Mouse (Mus musculus) adrenal gland, postnatal 36 days (tissue): ENCODE measurements around the gene Tuba4a. TPM values are rescaled to one million over a fixed set of nuclear protein-coding genes. Genes with fewer than 3 reads are reported as not detected.
A peak's percentile ranks its signal among the peaks of the same experiment; 100 is the strongest.

Source experiments
- DNase-seq, 2 experiments: peaks; one replicate each; pipeline ENCODE4 v3.0.0; 2021; ENCODE audit warnings: mixed read lengths in 1 of 2
- total RNA-seq, 2 experiments: library from RNA; stranded (reverse); gene quantifications; 2 replicates each; pipeline ENCODE4 v1.2.3; 2021

Tuba4a gene
- total RNA-seq, 2 experiments from 2014 or later = 26.0 to 70.0 TPM

GRCm38 (mm10) chr1:75212542-75212941 lies 7.1 kb downstream of the Tuba4a start:
- DNase-seq = no peak

- no peak for DNase-seq
Observed at GRCm38 (mm10) chr1:75211141-75211708, 8.4 kb downstream of the Tuba4a start.

DNA sequence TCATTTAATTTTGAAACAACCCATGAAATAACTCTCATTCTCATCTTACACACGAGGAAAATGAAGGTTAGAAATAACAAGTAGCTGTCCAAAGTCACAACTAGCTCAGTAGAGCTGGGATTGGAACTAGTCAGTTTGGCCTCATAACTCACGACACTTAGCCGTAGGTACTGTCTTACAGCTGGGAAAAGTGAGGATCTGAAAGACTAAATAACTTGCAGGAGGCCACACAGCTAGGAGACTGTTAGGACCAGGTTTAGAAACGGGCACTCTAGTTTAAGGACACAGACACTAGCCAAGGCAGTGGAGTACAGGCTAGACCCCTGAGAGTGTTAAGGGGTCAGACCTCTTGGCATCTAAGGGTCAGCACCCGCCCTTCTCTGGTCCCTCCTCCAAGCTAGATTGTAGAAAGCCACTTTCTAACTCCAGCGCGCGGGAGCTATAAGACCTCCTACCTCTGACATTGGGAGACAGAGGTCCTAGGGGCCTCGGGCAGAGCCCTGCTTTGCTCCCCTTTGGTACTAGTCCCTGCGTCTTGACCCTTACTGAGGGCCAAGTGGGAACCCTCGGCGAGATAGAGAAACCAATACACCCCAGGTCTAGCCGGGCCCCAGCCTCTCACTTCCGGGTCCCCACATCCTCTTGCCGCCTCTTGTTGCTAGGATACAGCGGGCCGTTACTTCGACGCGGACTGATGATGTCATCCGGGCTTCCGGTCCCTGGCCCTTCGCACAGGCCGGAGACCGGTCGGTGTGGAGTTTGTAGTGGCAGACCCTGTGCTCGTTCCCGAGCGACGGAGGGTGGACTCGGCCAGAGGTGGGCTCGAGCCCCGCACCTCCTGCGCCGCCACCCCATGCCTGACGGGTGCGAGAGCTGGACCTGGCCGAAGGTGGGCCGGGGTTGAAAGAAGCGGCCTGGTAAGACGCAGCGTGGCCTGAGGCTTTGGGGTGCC lies 9.3 kb downstream of the Tuba4a start, which contains the start of the genes Glb1l and Stk16:
Gene Glb1l (minus strand): TSS at position 678 of the 952 bp plus-strand sequence.
Gene Stk16 (plus strand): TSS at position 703 of the 952 bp plus-strand sequence.
- peak; percentile 96 for DNase-seq

GRCm38 (mm10) chr1:75208967-75209678 lies 10.5 kb downstream of the Tuba4a start:
- peak; percentile 41 to 63 for DNase-seq

DNA sequence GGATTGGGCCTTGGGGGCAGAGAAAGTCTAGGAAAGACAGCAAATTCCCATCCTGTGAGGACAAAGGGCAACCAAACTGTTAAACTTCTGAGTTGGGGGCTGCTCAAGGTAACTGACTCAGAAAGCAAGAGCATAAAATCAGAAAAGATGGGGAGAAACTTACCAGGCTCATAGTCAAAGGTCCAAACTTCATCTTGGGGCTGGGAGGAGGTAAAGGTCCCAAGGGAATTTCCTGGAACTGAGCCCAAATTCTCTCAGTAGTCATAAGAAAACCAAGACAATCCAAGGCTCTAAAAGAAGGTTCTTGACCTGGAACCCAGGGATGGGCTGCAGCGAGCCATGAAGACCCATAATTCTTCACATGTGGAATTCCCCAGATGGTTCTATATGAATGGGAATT lies 18.4 kb downstream of the Tuba4a start:
- DNase-seq = no peak

GRCm38 (mm10) chr1:75192452-75192851 lies 27.2 kb downstream of the Tuba4a start:
- DNase-seq = peak; percentile 65 to 74

DNA sequence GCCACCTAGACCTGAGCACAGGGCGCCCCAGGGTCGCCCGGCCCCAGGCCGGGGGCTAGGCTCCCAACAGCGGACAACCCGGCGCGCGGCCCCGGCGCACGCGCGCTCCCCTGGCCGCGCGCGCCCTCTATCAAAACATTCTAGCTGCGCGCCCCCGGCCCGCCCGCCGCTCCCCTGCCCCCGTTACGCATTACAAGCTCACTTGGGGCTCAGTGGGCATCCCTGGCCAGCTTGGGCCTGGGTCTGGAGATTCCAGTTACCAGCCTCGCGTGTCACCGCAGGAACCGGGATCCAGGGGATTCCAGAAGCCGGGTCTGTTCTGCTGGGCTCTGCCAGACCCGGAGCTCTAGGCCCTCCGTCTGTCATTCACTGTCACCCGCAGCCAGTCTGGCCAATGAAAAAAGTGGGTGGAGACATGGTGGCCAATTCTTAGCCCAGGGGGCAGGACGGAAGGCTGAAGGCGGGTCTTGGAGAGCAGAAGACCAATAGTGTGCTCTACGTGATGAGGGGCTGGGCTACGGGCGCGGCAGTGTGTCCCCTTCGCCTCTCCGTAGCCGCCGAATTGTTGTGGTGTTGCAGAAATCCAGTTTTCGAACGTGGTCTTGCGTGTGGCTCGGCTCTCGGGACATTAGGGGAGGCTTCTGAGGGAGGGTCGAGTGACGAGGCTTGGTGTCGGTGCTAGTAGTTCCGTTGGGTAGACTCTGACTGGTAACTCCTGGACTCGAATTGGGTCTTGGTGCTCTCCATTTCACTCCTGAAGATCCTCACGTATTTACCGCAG lies 27.9 kb downstream of the Tuba4a start, which contains the start of the genes Ankzf1 and Atg9a:
Gene Ankzf1 (plus strand): TSS at position 530 of the 781 bp plus-strand sequence.
Gene Atg9a (minus strand): TSS at position 575 of the 781 bp plus-strand sequence.
- peak; percentile 95 to 96 for DNase-seq

DNA sequence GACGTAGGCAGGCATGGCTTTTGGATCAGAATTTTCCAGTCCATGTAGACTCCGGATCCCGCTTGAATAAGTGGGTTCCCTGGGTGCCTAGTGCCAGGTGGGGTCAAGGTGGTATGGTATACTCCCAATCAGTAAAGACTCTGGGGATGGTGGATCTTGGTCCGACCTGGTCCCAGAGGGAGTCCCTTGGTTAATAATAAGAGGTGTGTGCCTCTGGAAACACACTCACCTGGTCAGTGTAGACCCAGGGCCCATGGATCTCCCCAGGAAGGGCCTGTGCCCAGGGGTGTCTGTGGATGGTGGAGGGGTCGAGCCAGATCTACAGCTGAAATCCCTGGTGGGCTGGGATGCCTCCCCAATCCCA lies 28.4 kb downstream of the Tuba4a start:
- DNase-seq = no peak

- no peak for DNase-seq
Observed at GRCm38 (mm10) chr1:75190577-75190976, 29.1 kb downstream of the Tuba4a start.

- no peak for DNase-seq
Observed at GRCm38 (mm10) chr1:75187914-75188483, 31.7 kb downstream of the Tuba4a start.

GRCm38 (mm10) chr1:75187126-75187525 lies 32.5 kb downstream of the Tuba4a start:
- DNase-seq = no peak

DNA sequence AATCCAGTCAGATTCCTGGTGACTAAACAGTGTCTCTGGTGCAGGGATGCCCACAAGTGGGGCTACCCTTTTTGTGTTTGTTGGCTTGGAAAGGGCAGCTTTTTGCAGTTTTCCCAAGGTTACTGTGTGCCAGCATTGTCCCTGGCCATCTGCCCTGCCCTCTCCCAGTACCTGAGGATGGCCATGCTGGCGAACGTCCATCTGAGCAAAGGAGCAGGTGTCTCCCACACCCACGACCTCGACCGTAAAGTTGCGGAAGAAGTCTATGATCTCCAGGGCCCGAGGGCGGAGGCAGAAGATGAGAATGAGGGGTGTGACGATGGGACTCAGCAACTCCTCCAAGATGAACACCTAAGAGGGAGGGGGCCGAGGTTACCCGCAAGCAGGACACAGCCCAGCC lies 34.2 kb downstream of the Tuba4a start:
- no peak for DNase-seq

DNA sequence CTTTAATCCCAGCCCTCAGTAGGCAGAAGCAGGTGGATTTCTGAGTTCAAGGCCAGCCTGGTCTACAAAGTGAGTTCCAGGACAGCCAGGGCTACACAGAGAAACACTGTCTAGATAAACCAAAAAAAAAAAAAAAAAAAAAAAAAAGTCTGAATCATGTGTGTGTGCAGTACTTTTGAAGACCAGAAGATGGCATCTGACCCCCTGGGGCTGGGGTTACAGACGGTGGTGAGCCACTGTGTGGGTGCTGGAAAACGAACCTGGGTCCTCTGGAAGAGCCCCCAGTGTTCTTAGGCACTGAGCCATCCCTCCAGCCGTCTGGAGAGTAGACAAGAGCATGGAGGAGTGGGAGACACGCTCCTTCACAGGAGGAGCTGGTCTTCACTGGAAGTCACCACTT lies 37.5 kb downstream of the Tuba4a start:
- no peak for DNase-seq

DNA sequence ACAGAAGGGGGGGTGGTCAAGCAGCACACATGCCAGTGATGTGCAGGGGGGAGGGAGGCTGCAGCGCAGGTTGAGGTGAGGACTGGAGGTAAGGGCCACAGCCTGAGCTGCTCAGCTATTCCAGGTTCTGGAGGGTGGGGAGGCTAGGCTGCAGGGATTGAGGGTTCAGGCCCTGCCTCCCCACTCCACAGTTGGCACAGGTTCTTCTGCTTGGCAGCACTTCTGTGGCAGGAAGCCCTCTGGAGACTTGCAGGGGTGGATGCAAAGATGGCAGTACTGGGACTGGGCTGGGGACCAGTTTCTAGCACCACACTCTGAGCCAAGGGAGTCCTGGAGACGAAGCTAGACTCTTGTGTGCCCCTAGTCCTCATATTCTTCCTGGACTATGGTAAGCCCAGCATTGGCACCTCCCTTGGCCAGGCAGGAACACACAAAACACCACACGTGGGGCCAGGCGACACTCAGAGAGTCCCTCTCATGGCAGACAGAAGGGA lies 38.2 kb downstream of the Tuba4a start:
- DNase-seq = no peak

DNA sequence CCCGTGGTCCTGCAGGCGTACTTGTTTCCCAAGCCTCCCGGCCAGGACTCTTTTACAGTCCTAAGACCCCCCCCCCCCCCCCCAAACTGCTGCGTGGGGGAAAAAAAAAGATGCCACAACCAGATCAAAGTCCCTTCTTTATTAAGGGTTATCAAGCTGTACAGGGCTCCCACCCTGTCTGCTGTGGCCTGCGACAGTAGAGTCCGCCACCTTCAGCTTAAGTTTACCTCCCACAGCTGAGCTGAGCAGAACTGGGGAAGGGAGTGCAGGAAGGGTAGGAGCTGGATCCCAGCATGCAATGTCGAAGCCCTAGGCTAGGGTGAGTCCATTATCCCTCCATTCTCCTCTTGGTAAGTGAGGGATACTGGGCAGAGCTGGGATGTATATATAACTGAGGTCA lies 38.9 kb downstream of the Tuba4a start:
- DNase-seq = no peak

- peak; percentile 90 to 93 for DNase-seq
Observed at GRCm38 (mm10) chr1:75180105-75180590, 39.5 kb downstream of the Tuba4a start, which contains the start of gene Abcb6. Abcb6 (minus strand) TSS chr1:75180392.

DNA sequence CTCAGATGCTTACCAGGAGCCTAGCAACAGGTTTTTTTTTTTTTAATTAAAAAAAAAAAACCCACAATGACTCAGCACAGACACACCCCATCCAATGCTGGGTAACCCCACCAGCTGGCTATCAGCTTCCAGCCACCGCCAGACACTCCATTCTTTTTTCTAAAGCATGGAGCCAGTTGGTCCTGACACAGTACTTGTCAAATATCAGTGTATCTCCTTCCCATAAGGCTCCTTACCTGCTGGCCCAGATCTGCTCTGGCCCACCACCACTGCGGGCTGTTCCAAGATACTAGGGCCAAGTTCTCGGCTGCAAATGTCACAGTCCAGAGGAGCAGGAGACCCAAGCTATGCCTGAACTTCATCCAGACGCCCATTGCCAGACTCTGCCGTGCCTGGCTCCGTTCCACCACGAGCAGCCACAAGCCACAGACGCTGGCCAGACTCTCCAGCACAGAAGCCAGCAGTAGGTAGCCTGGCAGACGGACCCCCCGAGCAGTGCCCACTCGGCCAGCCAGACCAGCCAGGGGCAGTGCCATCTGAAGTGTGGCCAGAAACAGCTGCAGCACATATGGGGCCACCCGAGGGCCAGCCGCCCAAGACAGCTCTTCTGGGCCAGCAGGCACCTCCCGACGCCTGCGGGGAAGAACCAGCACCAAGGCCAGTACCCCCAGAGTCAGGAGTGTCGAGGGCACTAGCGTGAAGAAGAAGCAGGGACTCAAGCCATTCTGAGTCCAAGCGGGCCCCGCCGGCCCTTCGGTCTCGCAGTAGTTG lies 40.1 kb downstream of the Tuba4a start:
- peak; percentile 42 to 66 for DNase-seq

GRCm38 (mm10) chr1:75168472-75169464 lies 50.9 kb downstream of the Tuba4a start, which contains the start of gene Zfand2b:
Zfand2b (plus strand) TSS chr1:75168646.
- DNase-seq = peak; percentile 99

GRCm38 (mm10) chr1:75168093-75168471 lies 51.6 kb downstream of the Tuba4a start:
- DNase-seq = no peak
